Mouse (Mus musculus): ENCODE measurements around the gene Cyp4f37. TPM values are rescaled to one million over a fixed set of nuclear protein-coding genes. Genes with fewer than 3 reads are reported as not detected.
"Not testable (repeated sequence)": the region's sequence is repeated elsewhere in the genome, so short reads cannot be mapped to it uniquely, and the experiment has no call there.

Cyp4f37 gene
- not detected in 2 replicates for polyA plus RNA-seq (2011; ENCODE audit: insufficient read depth, insufficient read length, low read depth, missing spikeins)

GRCm38 (mm10) chr17:32621018-32621417 is at the start of gene Cyp4f37:
TSS of gene Cyp4f37 (plus strand) at chr17:32621309.
- H3K27me3 ChIP-seq (ENCODE audit: control insufficient read depth, insufficient read depth, low read length, poor library complexity, severe bottlenecking) = not testable (repeated sequence)
- H3K9me3 ChIP-seq (replicated peaks; ENCODE audit: control insufficient read depth, insufficient read depth, low read length, poor library complexity, severe bottlenecking) = peaks cover 13% of the 10 kb centered on the region

GRCm38 (mm10) chr17:32573286-32573685 is 47.8 kb upstream of the Cyp4f37 start:
- not testable (repeated sequence) for H3K9ac ChIP-seq (ENCODE audit: low read depth, poor library complexity, severe bottlenecking); H3K4me1 ChIP-seq (ENCODE audit: control insufficient read depth, insufficient read depth, low read length); H3K36me3 ChIP-seq (ENCODE audit: control insufficient read depth, insufficient read depth, low read length, poor library complexity, severe bottlenecking); H3K4me3 ChIP-seq (ENCODE audit: low read depth, low read length); H3K27me3 ChIP-seq (ENCODE audit: control insufficient read depth, insufficient read depth, low read length, poor library complexity, severe bottlenecking); H3K27ac ChIP-seq (ENCODE audit: insufficient read depth, low read length); H3K9me3 ChIP-seq (replicated peaks; ENCODE audit: control insufficient read depth, insufficient read depth, low read length, poor library complexity, severe bottlenecking)

More at GRCm38 (mm10) chr17:32621018-32621417, at the start of gene Cyp4f37:
- H3K36me3 ChIP-seq (ENCODE audit: control insufficient read depth, insufficient read depth, low read length, poor library complexity, severe bottlenecking); H3K27ac ChIP-seq (ENCODE audit: insufficient read depth, low read length); H3K4me1 ChIP-seq (ENCODE audit: control insufficient read depth, insufficient read depth, low read length); H3K9ac ChIP-seq (ENCODE audit: low read depth, poor library complexity, severe bottlenecking); H3K4me3 ChIP-seq (ENCODE audit: low read depth, low read length): not testable (repeated sequence)

- Histone ChIP-seq H3K27ac (ENCODE audit: insufficient read depth, low read length) (no peak overlapping the region), H3K4me1 (ENCODE audit: control insufficient read depth, insufficient read depth, low read length) (no peaks in the 10 kb centered on the region), H3K9me3 (replicated peaks; ENCODE audit: control insufficient read depth, insufficient read depth, low read length, poor library complexity, severe bottlenecking) (peaks cover 16% of the 10 kb centered on the region), H3K9ac (ENCODE audit: low read depth, poor library complexity, severe bottlenecking) (no peak overlapping the region), H3K36me3 (ENCODE audit: control insufficient read depth, insufficient read depth, low read length, poor library complexity, severe bottlenecking) (no peaks in the 10 kb centered on the region), H3K4me3 (ENCODE audit: low read depth, low read length) (no peak overlapping the region), H3K27me3 (ENCODE audit: control insufficient read depth, insufficient read depth, low read length, poor library complexity, severe bottlenecking) (no peaks in the 10 kb centered on the region)
- no peak for TF ChIP-seq CTCF (IDR thresholded peaks at IDR 0.05; ENCODE audit: low read depth, low read length)
Observed at GRCm38 (mm10) chr17:32577496-32578186, 43.5 kb upstream of the Cyp4f37 start.

DNA sequence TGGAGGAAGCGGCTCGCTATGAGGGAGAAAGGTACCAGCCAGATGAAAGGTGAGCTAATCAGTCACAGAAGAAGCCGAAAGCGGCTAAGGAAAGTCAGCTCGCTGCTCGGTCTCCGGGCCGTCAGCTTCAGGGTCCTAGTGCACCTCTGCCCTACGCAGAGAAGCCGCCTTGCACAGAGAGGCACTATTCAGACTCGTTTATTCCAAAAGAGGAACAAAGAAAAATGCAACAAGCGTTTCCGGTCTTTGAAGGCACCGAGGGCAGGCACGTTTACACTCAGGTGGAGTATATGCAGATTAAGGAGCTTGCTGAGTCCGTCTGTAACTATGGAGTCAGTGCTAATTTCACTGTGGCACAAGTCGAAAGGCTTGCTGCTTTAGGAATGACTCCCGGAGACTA is 24.6 kb upstream of the Cyp4f37 start:
- no peaks in the 10 kb centered on the region for H3K4me1 ChIP-seq (ENCODE audit: control insufficient read depth, insufficient read depth, low read length)
- no peak overlapping the region for H3K9ac ChIP-seq (ENCODE audit: low read depth, poor library complexity, severe bottlenecking)
- peaks cover 22% of the 10 kb centered on the region for H3K9me3 ChIP-seq (replicated peaks; ENCODE audit: control insufficient read depth, insufficient read depth, low read length, poor library complexity, severe bottlenecking)
- H3K36me3 ChIP-seq (ENCODE audit: control insufficient read depth, insufficient read depth, low read length, poor library complexity, severe bottlenecking) = no peaks in the 10 kb centered on the region
- H3K4me3 ChIP-seq (ENCODE audit: low read depth, low read length) = no peak overlapping the region
- TF ChIP-seq CTCF (IDR thresholded peaks at IDR 0.05; ENCODE audit: low read depth, low read length) (no peak), EP300 (IDR thresholded peaks at IDR 0.05; ENCODE audit: insufficient read depth, low read depth, low read length) (no peak), POLR2A (IDR thresholded peaks at IDR 0.05; ENCODE audit: insufficient read depth, low read length) (no peak)
- no peaks in the 10 kb centered on the region for H3K27me3 ChIP-seq (ENCODE audit: control insufficient read depth, insufficient read depth, low read length, poor library complexity, severe bottlenecking)
- H3K27ac ChIP-seq (ENCODE audit: insufficient read depth, low read length) = no peak overlapping the region

GRCm38 (mm10) chr17:32608055-32608454 is 13.1 kb upstream of the Cyp4f37 start:
- Histone ChIP-seq H3K9ac (ENCODE audit: low read depth, poor library complexity, severe bottlenecking) (no peak overlapping the region), H3K4me3 (ENCODE audit: low read depth, low read length) (no peak overlapping the region), H3K9me3 (replicated peaks; ENCODE audit: control insufficient read depth, insufficient read depth, low read length, poor library complexity, severe bottlenecking) (peaks cover 8% of the 10 kb centered on the region; the same call in 1 of the 2 replicates), H3K27ac (ENCODE audit: insufficient read depth, low read length) (no peak overlapping the region), H3K36me3 (ENCODE audit: control insufficient read depth, insufficient read depth, low read length, poor library complexity, severe bottlenecking) (no peaks in the 10 kb centered on the region), H3K4me1 (ENCODE audit: control insufficient read depth, insufficient read depth, low read length) (no peaks in the 10 kb centered on the region), H3K27me3 (ENCODE audit: control insufficient read depth, insufficient read depth, low read length, poor library complexity, severe bottlenecking) (no peaks in the 10 kb centered on the region)
- no peak for TF ChIP-seq CTCF (IDR thresholded peaks at IDR 0.05; ENCODE audit: low read depth, low read length)
- no peak for TF ChIP-seq EP300 (IDR thresholded peaks at IDR 0.05; ENCODE audit: insufficient read depth, low read depth, low read length)
- no peak for TF ChIP-seq POLR2A (IDR thresholded peaks at IDR 0.05; ENCODE audit: insufficient read depth, low read length)

DNA sequence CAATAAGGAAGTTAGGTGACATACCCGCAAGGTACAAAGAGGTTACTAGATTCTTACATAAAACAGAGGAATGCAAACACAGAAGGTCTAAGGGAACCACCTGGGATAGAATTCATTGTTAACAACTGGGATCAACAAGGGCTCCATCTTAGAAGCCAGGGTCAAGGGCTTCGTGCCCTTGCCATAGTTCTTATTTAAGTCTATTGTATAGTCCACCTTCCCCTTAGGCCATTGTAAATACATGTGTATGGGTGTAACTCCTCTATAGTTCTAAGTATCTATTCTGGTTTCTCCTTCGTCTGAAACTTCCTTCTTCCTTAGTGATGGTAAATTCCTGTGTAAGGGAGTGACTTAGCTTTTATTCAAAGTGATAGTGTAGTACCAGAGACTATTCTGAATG is 10.9 kb upstream of the Cyp4f37 start:
- not testable (repeated sequence) for H3K27me3 ChIP-seq (ENCODE audit: control insufficient read depth, insufficient read depth, low read length, poor library complexity, severe bottlenecking); H3K27ac ChIP-seq (ENCODE audit: insufficient read depth, low read length); H3K4me1 ChIP-seq (ENCODE audit: control insufficient read depth, insufficient read depth, low read length); H3K9ac ChIP-seq (ENCODE audit: low read depth, poor library complexity, severe bottlenecking); H3K9me3 ChIP-seq (replicated peaks; ENCODE audit: control insufficient read depth, insufficient read depth, low read length, poor library complexity, severe bottlenecking); H3K36me3 ChIP-seq (ENCODE audit: control insufficient read depth, insufficient read depth, low read length, poor library complexity, severe bottlenecking); H3K4me3 ChIP-seq (ENCODE audit: low read depth, low read length)
